Mouse (Mus musculus): ENCODE measurements around the gene Mdga2.

DNA sequence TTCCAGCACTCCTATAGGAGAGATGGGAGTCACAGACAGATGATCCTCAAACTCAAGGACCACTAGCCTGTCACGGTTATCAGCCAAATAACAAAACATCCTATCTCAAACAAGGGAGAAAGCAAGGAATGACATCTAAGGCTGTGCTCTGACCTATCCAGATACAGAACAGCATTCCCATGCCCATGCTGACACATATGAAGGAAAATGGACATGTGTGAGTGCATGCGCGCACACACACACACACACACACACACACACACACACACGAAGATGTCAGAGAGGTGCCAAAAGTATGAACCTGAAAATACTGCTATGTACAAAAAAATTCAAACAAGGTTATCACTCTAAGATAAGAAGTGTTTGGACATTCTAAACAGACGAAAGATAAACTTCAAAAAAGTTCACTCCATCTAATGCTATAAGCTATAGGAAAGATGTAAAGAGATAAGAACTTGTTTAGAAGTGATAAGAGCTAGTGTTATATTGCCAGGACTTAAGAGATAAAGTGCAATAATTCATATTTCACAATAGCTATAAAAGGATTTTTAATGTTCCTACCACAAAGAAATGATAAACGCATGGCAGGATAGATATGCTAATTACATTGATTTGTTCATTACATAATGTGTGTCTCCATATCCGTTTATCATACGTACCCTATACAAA lies 65.6 kb downstream of the Mdga2 start:
- TF ChIP-seq CTCF (IDR thresholded peaks at IDR 0.05; ENCODE audit: low read depth, low read length) (no peak), POLR2AphosphoS5 (IDR thresholded peaks at IDR 0.05; ENCODE audit: insufficient replicate concordance, low read depth, low read length) (no peak)
